Mouse (Mus musculus) midbrain, embryonic 16.5 days (tissue): ENCODE measurements at regions not wholly inside any gene's neighbourhood (a gene's known extent, or its start where the extent isn't known, plus 50 kb on each side); places are given as distances from the start of the nearest gene placed in this dataset.

ENCODE experiments used
- ATAC-seq: fragments of 200-750 bp; cut with Nextera tagmentation; 2 replicates; pipeline ENCODE4 v1.8.0; 2017; ENCODE audit warnings: moderate TSS enrichment
- H3K27ac ChIP-seq: fragments of 300-500 bp; sonication (generic); 2 replicates; pipeline ENCODE4 v1.5.1; 2014; ENCODE audit warnings: mild to moderate bottlenecking, low read length, mixed read lengths
- H3K27me3 ChIP-seq: fragments of 300-500 bp; sonication (generic); 2 replicates; pipeline ENCODE4 v1.6.1; 2014; ENCODE audit warnings: low read depth, low read length, mixed read lengths; ENCODE audit not compliant: control insufficient read depth, insufficient read depth
- H3K36me3 ChIP-seq: fragments of 300-500 bp; sonication (generic); 2 replicates; pipeline ENCODE4 v1.6.1; 2014; ENCODE audit warnings: mild to moderate bottlenecking, low read length, moderate library complexity, mixed read lengths; ENCODE audit not compliant: control insufficient read depth, insufficient read depth
- H3K4me1 ChIP-seq: fragments of 300-500 bp; sonication (generic); 2 replicates; pipeline ENCODE4 v1.6.1; 2014; ENCODE audit warnings: mild to moderate bottlenecking, low read length, mixed read lengths; ENCODE audit not compliant: control insufficient read depth, insufficient read depth
- H3K4me2 ChIP-seq: fragments of 300-500 bp; sonication (generic); 2 replicates; pipeline ENCODE4 v1.6.1; 2014; ENCODE audit warnings: mild to moderate bottlenecking, low read length, mixed read lengths
- H3K4me3 ChIP-seq: fragments of 300-500 bp; sonication (generic); 2 replicates; pipeline ENCODE4 v1.5.1; 2014; ENCODE audit warnings: low read depth, mild to moderate bottlenecking, low read length, moderate library complexity, mixed read lengths
- H3K9ac ChIP-seq: fragments of 300-500 bp; sonication (generic); 2 replicates; pipeline ENCODE4 v1.6.1; 2014; ENCODE audit warnings: low read depth, low read length, mixed read lengths
- H3K9me3 ChIP-seq: fragments of 300-500 bp; sonication (generic); replicated peaks from 2 replicates; pipeline ENCODE4 v1.6.1; 2014; ENCODE audit warnings: mild to moderate bottlenecking, low read length, mixed read lengths; ENCODE audit not compliant: control insufficient read depth, poor library complexity, severe bottlenecking
- WGBS: fragments of 180-500 bp; shearing (Covaris S2); extraction: QIAGEN DNeasy Blood & Tissue Kit; methylation state at CpG from one replicate; pipeline ENCODE4 v1.1.7; 2014; 5-methylcytosine and 5-hydroxymethylcytosine counted together

DNA sequence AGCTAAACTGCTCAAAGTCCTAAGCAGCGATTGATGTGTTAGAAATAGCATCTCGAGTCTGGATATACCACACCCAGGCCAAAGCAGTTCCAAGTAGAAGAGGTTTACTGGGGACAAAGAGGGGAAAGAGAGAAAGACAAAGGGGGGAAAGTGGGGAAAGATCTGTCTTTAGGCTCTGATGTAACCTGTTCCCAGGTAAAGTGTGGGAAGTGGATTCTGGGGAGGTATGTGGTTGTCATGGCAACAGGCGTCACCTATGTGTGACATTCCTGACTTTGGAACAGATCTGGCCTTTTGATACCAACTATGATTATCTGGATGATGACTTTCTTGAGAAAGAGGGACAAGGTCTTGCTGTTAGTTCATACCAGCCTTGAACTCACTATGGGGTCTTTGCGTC is 97.4 kb upstream of the Mark1 start:
- H3K9ac ChIP-seq: no peak overlapping the region
- no peaks in the 10 kb centered on the region for H3K36me3 ChIP-seq
- no peak overlapping the region for H3K27ac ChIP-seq
- 91% methylated on average over 4 of the region's 4 CpGs for WGBS
- H3K4me1 ChIP-seq: peaks cover 16% of the 10 kb centered on the region
- no peak for ATAC-seq
- no peaks in the 10 kb centered on the region for H3K27me3 ChIP-seq
- no peak overlapping the region for H3K4me3 ChIP-seq
- H3K4me2 ChIP-seq: no peak overlapping the region
- H3K9me3 ChIP-seq: no peaks in the 10 kb centered on the region

DNA sequence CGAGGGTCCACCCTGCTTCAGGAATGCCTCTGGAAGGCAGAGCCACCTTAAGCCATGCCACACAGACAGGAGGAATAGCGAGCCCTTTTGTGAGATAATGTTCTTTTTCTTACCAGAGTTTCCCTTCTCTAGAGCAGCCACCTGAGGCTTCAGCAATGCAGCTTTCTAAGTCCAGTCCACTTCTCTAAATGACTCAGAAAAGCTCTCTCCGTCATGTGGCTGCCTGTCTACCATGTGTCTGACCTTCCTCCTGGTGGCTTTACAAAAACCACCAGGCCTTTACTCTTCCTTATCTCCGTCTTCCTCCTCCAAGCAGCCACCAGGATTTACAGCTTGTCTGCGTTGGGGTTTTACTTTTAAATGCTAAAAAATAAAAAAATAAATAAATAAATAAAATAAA is 93.4 kb upstream of the Mark1 start:
- no peak overlapping the region for H3K9ac ChIP-seq
- H3K4me2 ChIP-seq: no peak overlapping the region
- H3K4me1 ChIP-seq: no peaks in the 10 kb centered on the region; the same call in 1 of the 2 replicates
- H3K9me3 ChIP-seq: no peaks in the 10 kb centered on the region
- no peak for ATAC-seq
- no peaks in the 10 kb centered on the region for H3K27me3 ChIP-seq
- 95% methylated on average over 5 of the region's 5 CpGs for WGBS
- no peak overlapping the region for H3K27ac ChIP-seq
- no peaks in the 10 kb centered on the region for H3K36me3 ChIP-seq
- H3K4me3 ChIP-seq: no peak overlapping the region

DNA sequence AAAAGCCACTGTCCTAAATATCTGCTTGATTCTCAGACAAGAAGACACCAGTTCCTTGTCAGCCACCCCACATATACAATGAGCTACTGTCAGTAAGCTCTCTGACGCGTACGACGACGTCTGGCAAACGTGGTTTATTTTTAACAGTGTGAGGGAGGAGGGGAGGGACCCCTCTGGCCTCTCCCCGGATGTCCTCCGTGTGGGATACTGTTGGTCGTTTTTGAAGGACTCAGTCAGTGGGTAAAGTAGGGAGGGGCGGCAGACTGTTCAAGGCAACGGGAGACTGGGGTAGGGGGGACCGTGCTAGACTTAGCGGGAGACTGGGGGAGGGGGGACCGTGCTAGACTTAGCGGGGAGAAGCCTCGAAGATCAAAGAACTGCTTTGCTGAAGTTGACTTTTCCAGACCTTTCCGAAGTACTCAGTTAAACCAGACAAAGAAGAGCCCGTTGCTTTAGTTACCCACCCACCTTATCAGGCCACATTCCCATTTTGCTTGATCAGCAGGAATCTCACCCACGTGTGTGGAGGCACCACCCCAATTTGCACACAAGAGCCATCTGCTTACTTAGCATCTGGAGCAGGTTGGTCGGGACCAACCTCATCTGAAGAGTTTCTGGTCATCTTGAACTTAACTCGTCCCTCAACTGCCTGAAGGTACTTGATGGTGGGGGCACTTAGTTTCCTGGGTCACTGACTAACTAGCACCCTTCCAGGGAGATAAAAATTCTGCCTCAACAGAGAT is 92.6 kb upstream of the Mark1 start:
- Histone ChIP-seq H3K4me2 (no peak overlapping the region), H3K4me1 (no peaks in the 10 kb centered on the region), H3K4me3 (no peak overlapping the region), H3K9ac (no peak overlapping the region), H3K27me3 (no peaks in the 10 kb centered on the region), H3K27ac (no peak overlapping the region), H3K36me3 (no peaks in the 10 kb centered on the region), H3K9me3 (no peaks in the 10 kb centered on the region)
- no peak for ATAC-seq
- 48% methylated on average over 21 of the region's 21 CpGs for WGBS

DNA sequence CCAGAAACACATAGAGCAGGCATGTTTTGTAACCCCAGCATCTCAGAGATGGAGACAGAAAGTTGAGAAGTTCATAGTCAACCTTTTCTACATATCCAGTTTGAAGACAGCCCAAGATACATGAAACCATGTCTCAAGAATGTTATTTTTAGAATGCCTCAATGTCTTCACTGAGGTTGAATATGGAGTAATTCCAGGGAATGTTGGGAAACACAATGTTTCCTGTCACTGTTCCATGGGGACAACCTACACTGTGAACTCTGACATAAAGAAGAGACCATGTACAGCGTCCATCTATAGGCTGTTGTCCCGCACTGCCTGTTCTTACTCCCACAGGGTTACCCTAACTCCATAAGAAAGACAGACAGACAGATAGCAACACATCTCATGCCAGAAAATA is 89.8 kb upstream of the Mark1 start:
- H3K4me2 ChIP-seq: no peak overlapping the region
- ATAC-seq: no peak
- no peak overlapping the region for H3K9ac ChIP-seq
- H3K36me3 ChIP-seq: no peaks in the 10 kb centered on the region
- no peak overlapping the region for H3K4me3 ChIP-seq
- no peaks in the 10 kb centered on the region for H3K27me3 ChIP-seq
- WGBS: 92% methylated on average over 2 of the region's 2 CpGs
- H3K9me3 ChIP-seq: no peaks in the 10 kb centered on the region
- no peak overlapping the region for H3K27ac ChIP-seq
- no peaks in the 10 kb centered on the region for H3K4me1 ChIP-seq

DNA sequence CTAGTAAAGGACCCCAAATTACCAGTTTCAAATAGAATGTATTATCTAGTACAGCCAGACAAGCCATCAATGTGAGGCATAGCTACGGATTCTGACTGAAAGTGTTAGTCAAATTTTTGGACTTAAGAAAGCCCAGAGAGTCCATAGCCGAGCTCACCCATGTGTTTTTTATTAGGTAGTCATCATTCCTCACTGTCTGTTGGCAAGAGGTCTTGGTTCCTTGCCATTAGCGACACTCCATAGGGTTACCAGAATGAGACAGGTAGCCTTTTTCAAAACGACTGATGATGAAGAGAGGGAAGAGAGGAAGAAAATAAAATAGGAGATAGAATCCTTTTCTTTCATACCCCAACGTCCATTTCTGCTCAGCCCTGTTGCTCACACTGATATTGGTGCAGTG is 83.8 kb upstream of the Mark1 start:
- no peak overlapping the region for H3K4me2 ChIP-seq
- H3K9me3 ChIP-seq: no peaks in the 10 kb centered on the region
- H3K4me1 ChIP-seq: peaks cover 4% of the 10 kb centered on the region; the same call in 1 of the 2 replicates
- H3K27me3 ChIP-seq: no peaks in the 10 kb centered on the region
- H3K4me3 ChIP-seq: no peak overlapping the region
- no peaks in the 10 kb centered on the region for H3K36me3 ChIP-seq
- no peak overlapping the region for H3K27ac ChIP-seq
- no peak overlapping the region for H3K9ac ChIP-seq
- no peak for ATAC-seq
- WGBS: 85% methylated on average over 5 of the region's 5 CpGs

DNA sequence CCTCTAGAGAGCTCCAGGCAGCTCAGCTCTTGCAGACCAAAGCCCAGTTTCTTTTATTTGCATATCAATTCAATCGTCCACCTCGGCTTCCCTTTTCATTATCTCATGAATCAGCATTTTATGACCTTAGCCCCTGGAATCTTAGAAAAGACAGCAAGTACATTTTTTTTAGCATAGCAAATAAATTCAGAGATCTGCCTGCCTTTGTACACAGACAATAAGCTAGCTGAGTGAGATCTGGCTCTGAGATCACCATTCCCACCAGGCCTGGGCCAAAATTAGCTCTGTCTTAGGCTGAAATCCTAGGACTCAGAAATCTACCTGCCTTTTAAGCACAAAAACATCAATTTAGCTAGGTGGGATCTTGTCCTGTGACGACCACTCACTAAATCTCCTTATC is 80.7 kb upstream of the Mark1 start:
- ATAC-seq: no peak
- WGBS: 22% methylated on average over 3 of the region's 3 CpGs
- Histone ChIP-seq H3K36me3 (no peaks in the 10 kb centered on the region), H3K9me3 (no peaks in the 10 kb centered on the region), H3K27me3 (no peaks in the 10 kb centered on the region), H3K4me1 (peaks cover 4% of the 10 kb centered on the region; the same call in 1 of the 2 replicates), H3K27ac (no peak overlapping the region), H3K4me3 (no peak overlapping the region), H3K4me2 (no peak overlapping the region), H3K9ac (no peak overlapping the region)

DNA sequence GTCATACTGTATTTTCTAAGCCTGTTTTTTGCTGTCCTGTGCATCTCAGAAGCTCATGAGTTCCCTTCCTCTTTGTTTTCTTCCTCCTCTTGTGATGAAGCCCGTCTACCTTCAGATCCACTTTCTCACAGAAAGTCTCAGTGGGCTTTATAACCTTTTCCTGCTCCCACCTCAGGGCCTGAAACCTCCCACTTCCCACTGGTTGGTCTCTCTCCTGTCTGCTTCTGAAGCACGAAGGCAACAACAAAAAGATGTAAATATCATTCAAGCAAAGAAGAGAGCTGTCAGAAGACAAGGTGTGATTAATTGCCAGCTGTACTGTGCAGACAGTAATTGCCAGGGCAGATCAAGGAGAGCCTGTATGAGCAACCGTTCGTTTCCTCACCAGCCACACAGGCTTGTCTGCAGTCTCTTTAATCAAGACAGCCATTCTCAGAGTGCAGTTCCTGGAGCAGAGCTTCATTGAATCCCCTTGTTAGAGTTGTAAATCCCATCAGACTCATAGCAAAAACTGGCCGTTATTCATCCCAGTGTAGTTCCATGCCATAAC is 80.0 kb upstream of the Mark1 start:
- H3K27me3 ChIP-seq: no peaks in the 10 kb centered on the region
- no peaks in the 10 kb centered on the region for H3K36me3 ChIP-seq
- H3K4me2 ChIP-seq: no peak overlapping the region
- ATAC-seq: no peak
- H3K4me1 ChIP-seq: peaks cover 4% of the 10 kb centered on the region; the same call in 1 of the 2 replicates
- H3K9ac ChIP-seq: no peak overlapping the region
- WGBS: 24% methylated on average over 5 of the region's 5 CpGs
- no peaks in the 10 kb centered on the region for H3K9me3 ChIP-seq
- no peak overlapping the region for H3K4me3 ChIP-seq
- no peak overlapping the region for H3K27ac ChIP-seq

DNA sequence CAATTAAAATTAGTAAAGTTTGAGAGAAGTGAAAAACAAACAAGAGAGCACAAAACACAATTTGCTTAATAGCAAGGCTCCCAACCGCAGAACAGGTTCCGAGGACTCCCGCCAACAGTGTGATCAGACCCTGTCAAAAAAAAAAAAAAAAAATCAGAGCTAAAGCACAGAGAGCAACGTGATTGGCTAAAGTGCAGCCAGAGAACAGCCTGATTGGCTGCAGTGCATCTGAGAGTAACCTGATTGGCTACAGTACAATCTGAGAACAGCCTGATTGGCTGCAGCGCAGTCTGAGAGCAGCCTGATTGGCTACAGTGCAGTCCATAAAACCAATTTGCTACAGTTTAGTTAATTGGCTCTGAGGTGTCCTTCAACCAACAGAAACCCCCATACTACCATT is 74.6 kb upstream of the Mark1 start:
- Histone ChIP-seq H3K9me3 (no peaks in the 10 kb centered on the region), H3K9ac (no peak overlapping the region), H3K4me2 (no peak overlapping the region), H3K27me3 (no peaks in the 10 kb centered on the region), H3K4me3 (no peak overlapping the region), H3K27ac (no peak overlapping the region), H3K36me3 (no peaks in the 10 kb centered on the region), H3K4me1 (no peaks in the 10 kb centered on the region)
- WGBS: 86% methylated on average over 5 of the region's 5 CpGs
- ATAC-seq: no peak

DNA sequence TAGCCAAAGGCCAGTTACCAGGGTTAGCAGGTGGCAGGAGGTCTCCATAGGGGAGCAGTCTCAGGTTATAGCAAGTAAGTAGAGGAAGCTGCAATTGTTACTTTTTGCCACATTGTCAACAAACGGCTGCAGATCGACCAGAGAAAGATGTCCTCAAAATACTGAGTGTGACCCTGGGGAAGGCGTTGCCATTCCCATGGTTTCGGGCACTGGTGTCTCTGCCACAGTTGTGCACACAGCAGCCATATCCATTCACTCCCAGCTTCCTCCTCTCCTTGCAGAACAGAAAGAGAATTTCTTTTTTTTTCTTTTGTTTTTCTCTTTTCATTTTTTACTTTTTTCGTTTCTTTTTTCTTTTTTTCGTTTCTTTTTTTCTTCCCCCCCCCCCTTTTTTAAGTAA is 73.4 kb upstream of the Mark1 start:
- Histone ChIP-seq H3K4me2 (no peak overlapping the region), H3K9me3 (no peaks in the 10 kb centered on the region), H3K4me1 (no peaks in the 10 kb centered on the region), H3K4me3 (no peak overlapping the region), H3K27ac (no peak overlapping the region), H3K36me3 (no peaks in the 10 kb centered on the region), H3K27me3 (no peaks in the 10 kb centered on the region), H3K9ac (no peak overlapping the region)
- ATAC-seq: no peak
- 79% methylated on average over 6 of the region's 6 CpGs for WGBS
